Mouse (Mus musculus) MEL (cell line): Measurements from ENCODE around the gene Sgpp1.

ENCODE experiments used
- ETS1 ChIP-seq: IDR thresholded peaks from 2 replicates; pipeline ENCODE4 v1.6.1; 2012; ENCODE audit warnings: low read depth, mild to moderate bottlenecking, inconsistent platforms, low read length, improper control_type of control experiment, moderate library complexity
- GATA1 ChIP-seq: IDR thresholded peaks from 2 replicates; pipeline ENCODE4 v1.6.1; 2011; ENCODE audit warnings: low read depth, low read length, improper control_type of control experiment
- JUND ChIP-seq: IDR thresholded peaks from 2 replicates; pipeline ENCODE4 v1.6.1; 2011; ENCODE audit warnings: low read depth, mild to moderate bottlenecking, improper control_type of control experiment, low read length
- TAL1 ChIP-seq: IDR thresholded peaks from 2 replicates; pipeline ENCODE4 v1.6.1; 2012; ENCODE audit warnings: mild to moderate bottlenecking, inconsistent platforms, low read length, moderate library complexity, mixed read lengths
- TCF12 ChIP-seq: IDR thresholded peaks from 2 replicates; pipeline ENCODE4 v1.6.1; 2014; ENCODE audit warnings: low read depth, mild to moderate bottlenecking, inconsistent platforms, low read length, improper control_type of control experiment, moderate library complexity

GRCm38 (mm10) chr12:75721006-75721405 lies 14.5 kb downstream of the Sgpp1 start:
- TF ChIP-seq ETS1, result no peak
- TF ChIP-seq GATA1, result no peak
- no peak for TF ChIP-seq TAL1
- no peak for TF ChIP-seq TCF12
- no peak for TF ChIP-seq JUND
